Mouse (Mus musculus) c-Kit-positive CD71-negative TER-119-negative erythroid progenitor cells, embryonic 14.5 days (primary cell): ENCODE measurements around the gene Rbm20.

Experiments
- DNase-seq: peaks from one replicate; pipeline ENCODE4 v3.0.0-alpha.2; 2013; ENCODE audit warnings: low read depth

Rbm20 gene

DNA sequence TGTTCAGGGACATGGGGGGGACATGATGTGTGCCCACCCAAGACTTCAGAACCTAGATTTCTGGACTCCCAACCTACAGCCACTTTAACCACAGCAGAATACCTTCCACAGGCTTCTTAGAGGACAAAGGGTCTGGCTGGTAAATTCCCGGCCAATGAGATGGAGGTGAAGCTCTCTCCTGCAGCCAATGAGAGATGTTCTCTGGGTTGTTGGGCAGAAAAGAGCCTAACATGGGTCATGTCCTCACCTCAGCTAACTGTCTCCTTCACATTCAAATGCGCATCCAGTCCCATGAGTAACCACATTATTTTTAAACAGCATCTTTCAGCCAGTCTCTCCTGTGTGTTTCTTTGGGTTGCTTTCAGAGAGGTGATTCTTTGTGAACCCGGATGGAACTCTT is 5.7 kb upstream of the Rbm20 start:
- no peak for DNase-seq

DNA sequence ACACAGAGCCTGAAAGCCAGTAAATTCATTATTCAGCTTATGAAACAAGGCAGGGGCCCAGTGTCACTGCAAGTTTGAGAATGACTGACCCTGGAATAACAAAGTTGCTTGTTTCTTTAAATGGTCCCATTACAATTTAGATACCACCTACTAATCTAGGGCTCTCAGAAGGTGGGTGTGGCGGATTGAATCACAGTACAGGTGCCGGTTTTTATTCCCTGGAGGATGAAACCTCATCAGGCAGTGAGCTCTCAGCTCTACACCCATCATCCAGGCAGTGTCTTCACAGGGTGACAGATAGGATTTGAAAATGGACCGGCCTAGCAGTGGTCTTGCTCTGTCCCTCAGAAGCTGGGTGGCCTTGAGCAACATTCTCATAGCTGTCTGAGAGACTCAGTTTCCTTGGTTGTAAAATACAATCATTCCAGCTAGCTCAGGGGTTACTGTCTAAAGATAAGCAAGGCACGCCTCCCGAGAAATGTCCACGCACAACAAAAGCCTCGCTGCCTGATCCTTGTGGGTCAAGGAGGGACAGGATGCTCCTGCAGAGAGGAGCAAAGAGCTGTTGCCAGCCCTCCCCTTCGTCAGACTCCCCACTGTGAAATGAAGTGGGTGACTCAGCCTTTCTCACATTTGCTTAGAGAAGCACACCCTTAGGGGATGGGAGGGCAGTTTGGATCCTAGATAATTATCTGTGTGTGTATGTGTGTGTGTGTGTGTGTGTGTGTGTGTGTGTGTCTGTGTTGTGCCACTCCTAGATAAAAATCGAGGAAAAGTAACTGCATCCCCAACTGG is 2.8 kb upstream of the Rbm20 start:
- no peak for DNase-seq

GRCm38 (mm10) chr19:53676228-53676627 is 878 bp upstream of the Rbm20 start:
- DNase-seq = no peak

- no peak for DNase-seq
Measured at GRCm38 (mm10) chr19:53679194-53679593, 2.1 kb downstream of the Rbm20 start.

- no peak for DNase-seq
Measured at GRCm38 (mm10) chr19:53679981-53680380, 2.9 kb downstream of the Rbm20 start.

DNA sequence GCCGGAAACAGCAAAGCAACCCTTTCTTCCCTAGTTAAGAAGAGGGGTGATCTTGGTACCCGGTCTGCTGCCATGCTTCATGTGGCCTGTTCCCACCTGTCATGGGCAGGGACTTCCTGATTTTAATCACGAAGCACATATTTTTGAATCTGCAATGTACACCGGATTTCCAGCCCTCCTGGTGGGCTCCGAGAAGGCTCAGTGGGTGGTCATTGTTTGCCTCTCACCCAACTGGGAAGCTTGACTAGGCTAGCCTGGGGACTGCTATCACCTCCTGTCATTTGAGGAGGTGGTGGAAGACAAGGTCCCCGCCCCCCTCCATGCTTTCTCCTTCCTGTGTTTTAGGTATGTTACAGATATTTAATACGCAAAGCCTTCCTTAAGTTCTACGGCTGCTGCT is 5.3 kb downstream of the Rbm20 start:
- DNase-seq = no peak

GRCm38 (mm10) chr19:53687592-53687991 is 10.5 kb downstream of the Rbm20 start:
- no peak for DNase-seq

DNA sequence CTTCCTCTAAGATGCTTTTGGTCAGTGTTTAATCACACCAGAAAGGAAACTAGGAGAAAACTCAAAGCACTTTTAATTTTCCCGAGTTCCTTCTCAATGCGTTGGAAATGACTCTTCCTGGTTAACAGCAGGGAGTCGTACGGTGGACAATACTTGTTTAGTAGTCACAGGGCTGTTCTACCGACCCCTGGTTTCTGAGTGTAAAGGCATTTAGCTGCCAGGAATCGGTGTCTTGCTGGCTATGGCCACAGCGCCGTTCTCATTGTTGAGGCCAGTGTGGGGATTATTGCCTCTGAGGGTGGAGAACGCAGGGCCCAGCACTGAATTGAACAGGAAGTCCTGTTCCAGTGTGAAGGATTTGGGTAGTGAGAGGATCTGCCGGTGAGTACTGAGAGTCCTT is 13.7 kb downstream of the Rbm20 start:
- DNase-seq = no peak

DNA sequence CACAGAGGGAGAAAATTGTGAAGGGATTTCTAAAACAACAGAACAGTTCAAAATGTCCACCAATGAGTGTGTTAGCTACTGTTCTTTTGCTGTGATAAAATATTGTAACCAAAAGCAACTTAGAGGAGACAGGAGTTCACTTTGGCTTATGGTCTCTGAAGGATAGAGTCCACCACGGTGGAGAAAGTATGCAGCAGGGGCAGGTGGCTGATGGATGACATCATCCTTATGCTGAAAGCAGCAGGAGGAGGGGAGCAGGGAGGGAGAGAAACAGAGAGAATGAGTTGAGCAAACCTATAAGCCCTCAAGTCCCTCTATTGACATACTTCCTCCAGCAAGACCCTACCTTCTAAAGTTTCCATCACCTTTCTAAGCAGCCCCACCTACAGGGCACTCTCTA is 16.9 kb downstream of the Rbm20 start:
- no peak for DNase-seq

DNA sequence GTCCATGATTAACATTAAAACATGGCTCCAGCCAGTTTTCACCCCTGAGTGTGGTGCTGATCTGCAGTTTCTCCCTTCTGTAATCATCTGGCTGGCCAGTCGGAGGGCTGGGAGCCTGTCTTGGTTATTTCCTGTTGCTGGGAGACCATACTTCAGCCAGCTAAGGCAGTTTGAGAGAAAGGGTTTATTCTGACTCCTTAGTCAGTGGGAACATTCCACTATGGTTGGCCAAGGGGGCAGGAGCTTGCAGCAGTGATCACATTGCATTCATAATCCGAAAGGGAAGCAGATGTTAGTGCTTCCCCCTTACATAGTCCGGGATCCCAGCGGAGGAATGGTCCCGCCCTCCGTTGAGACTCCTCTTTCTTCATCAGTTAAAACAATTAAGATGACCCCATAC is 19.0 kb downstream of the Rbm20 start:
- DNase-seq = no peak

DNA sequence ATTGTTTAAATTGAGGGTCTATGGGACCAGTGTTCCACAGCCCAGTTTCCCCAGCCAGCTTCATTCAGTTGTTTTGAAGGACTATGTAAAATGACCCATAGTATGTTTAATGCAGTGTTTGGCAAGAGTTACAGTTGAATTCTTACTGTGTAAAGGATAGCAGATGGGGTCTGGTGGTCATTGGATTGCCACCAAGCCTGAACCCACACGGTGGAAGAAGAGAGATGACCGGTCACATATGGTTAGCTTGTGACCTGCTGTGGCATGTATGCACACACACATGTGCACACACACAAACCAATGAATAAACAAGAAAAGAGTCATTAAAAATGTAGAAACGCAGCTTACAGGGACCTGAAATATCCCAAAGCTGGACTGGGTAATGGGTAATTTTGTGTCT is 19.5 kb downstream of the Rbm20 start:
- DNase-seq = no peak

- DNase-seq = no peak
Measured at GRCm38 (mm10) chr19:53697376-53698126, 20.4 kb downstream of the Rbm20 start.

GRCm38 (mm10) chr19:53699671-53700070 is 22.6 kb downstream of the Rbm20 start:
- DNase-seq = no peak

DNA sequence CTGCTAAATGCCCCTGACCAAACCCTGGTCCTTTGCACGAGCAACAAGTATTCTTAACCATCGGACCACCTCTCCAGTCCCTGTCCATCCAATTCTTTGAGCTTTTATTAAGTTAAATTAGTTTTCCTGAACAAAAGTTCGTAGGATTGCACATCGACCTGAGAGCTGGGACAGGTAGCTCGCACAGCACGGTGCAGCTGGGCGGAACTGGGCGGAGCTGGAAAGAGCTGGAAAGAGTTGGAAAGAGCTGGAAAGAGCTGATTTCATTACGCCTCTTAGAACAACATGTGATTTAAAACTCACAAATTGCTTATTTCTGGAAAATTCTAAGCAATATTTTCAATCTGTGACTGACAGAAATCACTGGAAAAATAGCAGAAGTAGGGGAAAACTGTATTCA is 24.3 kb downstream of the Rbm20 start:
- no peak for DNase-seq

GRCm38 (mm10) chr19:53704895-53705823 is 28.1 kb downstream of the Rbm20 start:
- peak; percentile 37 for DNase-seq

- DNase-seq = no peak
Measured at GRCm38 (mm10) chr19:53708401-53708800, 31.3 kb downstream of the Rbm20 start.

DNA sequence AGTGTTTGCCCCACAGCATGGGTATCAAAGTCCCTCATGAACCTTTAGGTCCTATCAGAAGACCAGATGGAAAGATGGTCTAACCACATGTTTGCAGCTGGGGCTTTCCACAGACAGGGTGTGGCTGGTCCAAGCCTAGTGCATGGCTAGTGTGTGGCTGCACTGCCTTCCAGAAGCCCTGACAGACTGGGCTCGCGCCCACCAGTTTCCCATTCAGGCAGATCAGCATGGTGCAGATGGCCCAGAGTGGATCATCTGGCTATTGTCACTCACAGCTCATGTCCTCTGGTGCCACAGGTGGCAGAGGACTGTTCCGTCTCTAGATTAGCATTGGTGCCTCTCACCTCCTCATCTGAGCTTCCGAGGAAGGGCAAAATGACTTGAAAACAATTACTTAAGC is 33.8 kb downstream of the Rbm20 start:
- DNase-seq = no peak

DNA sequence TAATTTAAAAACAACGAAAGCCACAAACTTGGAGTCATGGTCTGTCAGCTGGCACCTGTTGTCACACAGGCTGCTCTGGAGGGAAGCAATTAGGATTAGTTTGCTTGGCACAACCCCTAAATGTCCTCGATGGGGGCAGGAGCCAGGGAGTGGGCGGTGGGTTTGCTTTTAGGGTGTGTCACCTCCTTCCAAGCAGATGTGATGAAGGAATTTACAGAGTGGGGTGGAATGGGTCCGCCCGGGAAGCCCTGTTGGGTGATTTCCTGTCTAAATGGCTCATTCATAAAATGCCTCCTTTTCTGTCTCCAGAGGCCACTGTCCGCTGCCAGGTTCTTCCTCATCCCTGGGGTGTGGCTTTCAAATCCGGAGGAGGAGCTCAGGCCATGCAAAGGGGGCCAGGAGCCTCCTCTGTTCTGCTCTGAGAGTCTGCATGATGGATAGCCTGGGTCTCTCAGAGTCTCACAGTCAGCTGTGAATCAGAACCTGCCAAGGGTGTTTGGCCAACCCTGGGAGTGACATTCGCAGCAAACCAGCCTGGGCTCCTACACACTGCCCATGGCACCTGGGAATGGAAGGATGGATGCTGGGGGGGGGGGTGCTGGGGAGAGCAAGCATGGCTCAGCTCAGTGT is 34.3 kb downstream of the Rbm20 start:
- DNase-seq = no peak

- no peak for DNase-seq
Measured at GRCm38 (mm10) chr19:53712297-53713025, 35.4 kb downstream of the Rbm20 start.

DNA sequence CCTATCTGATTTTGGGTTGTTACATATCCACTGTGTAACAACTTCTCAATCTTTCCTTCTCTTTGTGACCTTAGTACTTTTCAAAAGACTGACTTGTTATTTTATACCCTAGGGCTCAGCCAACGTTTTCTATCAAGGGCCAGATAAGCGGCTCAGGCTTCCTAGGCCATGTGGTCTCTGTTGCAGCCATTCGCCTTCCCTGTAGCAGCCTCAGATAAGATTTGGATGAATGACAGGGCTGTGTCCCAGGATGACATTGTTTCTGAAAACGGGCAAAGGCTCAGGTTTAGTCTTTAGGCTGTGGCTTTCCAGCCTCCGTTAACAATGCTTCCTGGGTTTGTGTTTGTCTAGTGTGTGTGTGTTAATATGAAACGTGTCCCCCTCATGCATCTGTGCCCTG is 36.3 kb downstream of the Rbm20 start:
- DNase-seq = no peak

DNA sequence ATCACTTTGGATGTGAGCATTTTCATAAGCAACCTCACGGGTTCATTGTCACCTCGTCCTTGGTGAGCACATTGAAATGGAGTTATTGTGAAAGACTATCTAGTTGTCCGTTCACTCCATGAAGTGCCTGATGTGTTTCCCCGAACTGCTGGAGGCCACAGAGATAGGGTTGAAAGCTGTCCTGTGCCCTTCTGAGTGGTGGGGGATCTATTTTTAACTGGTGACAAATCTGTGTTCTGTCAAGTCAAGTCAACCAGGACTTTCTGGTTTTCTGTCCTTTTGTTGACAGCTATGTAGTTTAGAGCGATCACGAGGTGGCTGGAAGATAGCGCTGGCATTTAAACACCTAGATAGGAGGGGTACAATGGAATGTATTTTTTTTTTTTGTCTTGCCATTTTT is 39.4 kb downstream of the Rbm20 start:
- no peak for DNase-seq
